Mouse (Mus musculus): Measurements from ENCODE around the gene Prss37. TPM values are rescaled to one million over a fixed set of nuclear protein-coding genes. Genes with fewer than 3 reads are reported as not detected.
A peak's percentile ranks its signal among the peaks of the same experiment; 100 is the strongest.

The Prss37 gene
- not detected in 2 replicates for polyA plus RNA-seq (2015; fragmentation: Nextera tagmentation; extraction: Ambion mirVana)

GRCm38 (mm10) chr6:40519408-40519807 lies at the start of gene Prss37:
TSS of gene Prss37 (minus strand) at chr6:40519508.
- no peaks in the 10 kb centered on the region for H3K4me1 ChIP-seq (replicated peaks)
- H3K27me3 ChIP-seq, result no peaks in the 10 kb centered on the region
- H3K4me2 ChIP-seq, result no peak within 1 kb of the TSS
- ATAC-seq (replicated peaks; ENCODE audit: insufficient number of reproducible peaks, insufficient read depth, low FRiP score, low read depth), result no peak
- H3K27ac ChIP-seq, result no peak within 1 kb of the TSS
- H3K9ac ChIP-seq, result no peak within 1 kb of the TSS
- WGBS, result 73% methylated on average over 1 of the region's 1 CpGs
- H3K9me3 ChIP-seq (replicated peaks), result no peaks in the 10 kb centered on the region
- no peak within 1 kb of the TSS for H3K4me3 ChIP-seq
- H3K36me3 ChIP-seq, result no peaks in the 10 kb centered on the region

DNA sequence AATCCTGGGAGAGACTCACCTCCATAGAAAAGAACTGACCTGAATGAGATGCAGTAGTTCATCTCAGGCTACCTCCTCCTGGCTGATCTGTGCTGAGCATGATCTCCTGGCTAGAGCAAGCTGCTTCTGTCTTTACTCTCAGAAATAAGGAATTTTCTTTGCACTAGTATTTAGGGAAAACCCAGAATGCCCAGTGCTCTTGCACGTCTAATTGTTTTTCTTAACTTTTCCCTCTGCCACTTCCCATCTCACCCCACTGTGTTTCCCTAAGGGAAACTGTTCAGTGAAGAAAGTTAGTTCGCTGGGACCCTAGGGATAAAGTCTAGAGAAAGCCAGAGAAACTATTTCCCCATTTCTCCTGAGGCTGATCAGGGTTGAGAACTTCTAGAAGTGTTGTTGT lies 35.6 kb upstream of the Prss37 start, which contains the start of gene Olfr461:
Gene Olfr461, minus strand, starts transcription at position 101 of the 400 bp plus-strand sequence.
- Histone ChIP-seq H3K4me2 (no peak within 1 kb of the TSS), H3K9ac (no peak within 1 kb of the TSS), H3K27ac (no peak within 1 kb of the TSS), H3K9me3 (replicated peaks) (no peaks in the 10 kb centered on the region), H3K4me3 (no peak within 1 kb of the TSS), H3K27me3 (no peaks in the 10 kb centered on the region), H3K36me3 (no peaks in the 10 kb centered on the region), H3K4me1 (replicated peaks) (no peaks in the 10 kb centered on the region)
- ATAC-seq (replicated peaks; ENCODE audit: insufficient number of reproducible peaks, insufficient read depth, low FRiP score, low read depth), result no peak
- 66% methylated on average over 2 of the region's 2 CpGs for WGBS

DNA sequence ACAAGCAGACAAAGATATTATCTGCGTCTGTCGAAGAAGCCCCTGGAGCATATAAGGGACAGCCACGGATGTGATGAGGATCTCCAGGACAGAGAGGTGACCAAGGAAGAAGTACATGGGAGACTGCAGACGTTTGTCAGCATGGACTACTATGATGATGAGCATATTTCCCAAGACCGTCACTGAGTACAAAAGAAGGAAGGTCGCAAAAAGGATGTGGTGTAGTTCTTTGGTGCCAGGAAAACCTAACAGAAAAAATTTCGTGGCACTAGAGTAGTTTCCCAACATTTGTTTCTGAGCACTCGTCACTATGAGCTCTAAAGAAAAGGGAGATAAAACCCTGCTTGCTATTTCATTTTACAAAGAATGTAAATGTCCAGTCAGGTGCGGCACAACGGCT lies 25.4 kb upstream of the Prss37 start:
- Histone ChIP-seq H3K9ac (no peak overlapping the region), H3K4me1 (replicated peaks) (no peaks in the 10 kb centered on the region), H3K36me3 (no peaks in the 10 kb centered on the region), H3K9me3 (replicated peaks) (no peaks in the 10 kb centered on the region), H3K27me3 (no peaks in the 10 kb centered on the region), H3K27ac (no peak overlapping the region), H3K4me3 (no peak overlapping the region), H3K4me2 (no peak overlapping the region)
- no peak for ATAC-seq (replicated peaks; ENCODE audit: insufficient number of reproducible peaks, insufficient read depth, low FRiP score, low read depth)
- WGBS, result 78% methylated on average over 10 of the region's 10 CpGs

DNA sequence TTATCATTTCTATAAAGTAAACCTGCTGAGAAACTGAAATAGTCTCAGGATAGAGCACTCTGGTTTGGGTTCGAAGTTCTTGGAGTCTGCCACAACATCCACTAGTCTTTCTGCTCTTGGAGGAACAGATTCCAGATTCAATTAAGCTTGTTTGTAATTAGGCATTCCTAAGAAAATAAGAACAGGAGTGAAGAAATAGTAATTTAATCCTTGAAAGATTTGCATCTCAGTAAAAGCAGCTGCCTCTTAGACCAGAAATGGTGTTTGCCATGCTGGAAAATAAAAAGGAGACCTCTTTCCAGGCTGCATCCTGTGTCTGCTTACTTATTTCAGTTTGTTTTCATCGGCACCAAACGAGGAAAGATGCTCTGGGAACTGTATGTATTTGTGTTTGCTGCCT lies 26.1 kb downstream of the Prss37 start, which contains the start of gene Tas2r108:
Gene Tas2r108, plus strand, starts transcription at position 301 of the 400 bp plus-strand sequence.
- Histone ChIP-seq H3K27ac (no peak within 1 kb of the TSS), H3K9ac (no peak within 1 kb of the TSS), H3K27me3 (no peaks in the 10 kb centered on the region), H3K9me3 (replicated peaks) (no peaks in the 10 kb centered on the region), H3K4me3 (no peak within 1 kb of the TSS), H3K36me3 (no peaks in the 10 kb centered on the region), H3K4me1 (replicated peaks) (no peaks in the 10 kb centered on the region), H3K4me2 (no peak within 1 kb of the TSS)
- WGBS, result 89% methylated on average over 3 of the region's 3 CpGs
- ATAC-seq (replicated peaks; ENCODE audit: insufficient number of reproducible peaks, insufficient read depth, low FRiP score, low read depth), result no peak

DNA sequence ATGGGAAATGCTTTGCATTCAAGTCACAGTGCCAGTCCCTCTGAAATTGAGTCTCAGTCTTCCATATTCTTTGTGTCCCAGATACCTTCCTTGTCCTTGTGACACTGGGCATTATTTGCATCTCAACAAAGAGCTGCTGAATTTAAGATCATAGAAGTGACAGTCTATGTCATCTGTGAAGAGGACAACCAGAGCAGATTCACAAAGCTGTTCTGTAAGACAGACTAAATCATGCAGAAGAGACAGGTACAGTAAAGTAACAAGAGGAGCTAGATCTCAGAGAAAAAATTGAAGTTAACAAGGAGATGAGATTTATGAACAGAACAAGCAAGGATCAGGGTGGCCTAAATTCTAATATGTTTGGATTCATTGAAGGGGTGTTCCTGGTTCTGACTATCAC lies 28.4 kb downstream of the Prss37 start, which contains the start of gene Tas2r137:
Gene Tas2r137, plus strand, starts transcription at position 301 of the 400 bp plus-strand sequence.
- Histone ChIP-seq H3K4me3 (no peak within 1 kb of the TSS), H3K4me1 (replicated peaks) (no peaks in the 10 kb centered on the region), H3K36me3 (no peaks in the 10 kb centered on the region), H3K9ac (no peak within 1 kb of the TSS), H3K4me2 (no peak within 1 kb of the TSS), H3K9me3 (replicated peaks) (no peaks in the 10 kb centered on the region), H3K27me3 (no peaks in the 10 kb centered on the region), H3K27ac (no peak within 1 kb of the TSS)
- no peak for ATAC-seq (replicated peaks; ENCODE audit: insufficient number of reproducible peaks, insufficient read depth, low FRiP score, low read depth)

DNA sequence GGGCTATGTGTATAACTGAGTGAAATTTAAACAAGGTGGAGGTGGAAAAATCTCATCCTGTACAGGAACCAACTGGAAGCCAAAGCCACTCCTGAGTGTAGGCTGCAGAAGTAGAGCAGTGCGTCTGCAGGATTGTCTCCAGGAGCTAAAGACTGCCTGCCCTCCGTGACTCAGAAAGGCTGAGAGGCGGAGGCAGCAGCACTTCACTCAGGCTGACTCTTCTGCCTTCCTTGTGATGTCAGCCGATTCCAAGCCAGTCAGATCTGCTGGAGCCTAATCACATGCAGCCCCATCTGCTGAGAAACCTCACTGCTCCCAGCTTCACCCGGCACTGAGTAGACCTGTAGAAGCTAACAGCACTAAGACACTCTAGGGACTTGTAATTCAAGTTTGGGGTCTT lies 37.0 kb downstream of the Prss37 start:
- Histone ChIP-seq H3K4me2 (no peak overlapping the region), H3K9me3 (replicated peaks) (no peaks in the 10 kb centered on the region), H3K36me3 (peaks cover 49% of the 10 kb centered on the region), H3K4me1 (replicated peaks) (no peaks in the 10 kb centered on the region), H3K4me3 (no peak overlapping the region), H3K9ac (no peak overlapping the region), H3K27me3 (no peaks in the 10 kb centered on the region), H3K27ac (no peak overlapping the region)
- ATAC-seq (replicated peaks; ENCODE audit: insufficient number of reproducible peaks, insufficient read depth, low FRiP score, low read depth), result no peak
- 92% methylated on average over 5 of the region's 5 CpGs for WGBS

DNA sequence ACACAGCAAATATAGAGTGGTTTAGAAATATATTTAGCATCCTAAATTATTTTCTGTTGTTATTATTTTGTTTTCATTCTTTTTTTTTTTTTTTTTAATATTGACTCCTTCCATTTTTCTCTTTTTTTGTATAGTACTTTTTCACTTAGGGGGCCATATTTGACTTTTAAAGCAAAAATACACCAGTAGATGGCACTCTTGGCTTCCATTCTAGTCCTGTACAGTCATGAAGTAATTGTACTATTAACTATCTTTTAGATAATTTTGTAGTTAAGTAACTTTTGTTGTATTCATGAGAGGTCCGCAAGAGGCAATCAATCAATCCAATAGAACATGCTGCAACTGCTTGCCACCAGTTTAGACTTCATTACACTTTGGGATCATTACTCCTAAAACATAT lies 39.6 kb downstream of the Prss37 start:
- Histone ChIP-seq H3K4me3 (no peak overlapping the region), H3K4me1 (replicated peaks) (no peaks in the 10 kb centered on the region), H3K9ac (no peak overlapping the region), H3K27me3 (no peaks in the 10 kb centered on the region), H3K27ac (no peak overlapping the region), H3K36me3 (peaks cover 66% of the 10 kb centered on the region), H3K9me3 (replicated peaks) (no peaks in the 10 kb centered on the region), H3K4me2 (no peak overlapping the region)
- no peak for ATAC-seq (replicated peaks; ENCODE audit: insufficient number of reproducible peaks, insufficient read depth, low FRiP score, low read depth)
- 84% methylated on average over 1 of the region's 1 CpGs for WGBS

GRCm38 (mm10) chr6:40476132-40476531 lies 43.2 kb downstream of the Prss37 start:
- Histone ChIP-seq H3K9me3 (replicated peaks) (no peaks in the 10 kb centered on the region), H3K27ac (no peak overlapping the region), H3K4me1 (replicated peaks) (peaks cover 6% of the 10 kb centered on the region), H3K9ac (no peak overlapping the region), H3K4me3 (no peak overlapping the region), H3K36me3 (peaks cover 51% of the 10 kb centered on the region), H3K27me3 (no peaks in the 10 kb centered on the region), H3K4me2 (no peak overlapping the region)
- no peak for ATAC-seq (replicated peaks; ENCODE audit: insufficient number of reproducible peaks, insufficient read depth, low FRiP score, low read depth)
- WGBS, result 84% methylated on average over 4 of the region's 4 CpGs

DNA sequence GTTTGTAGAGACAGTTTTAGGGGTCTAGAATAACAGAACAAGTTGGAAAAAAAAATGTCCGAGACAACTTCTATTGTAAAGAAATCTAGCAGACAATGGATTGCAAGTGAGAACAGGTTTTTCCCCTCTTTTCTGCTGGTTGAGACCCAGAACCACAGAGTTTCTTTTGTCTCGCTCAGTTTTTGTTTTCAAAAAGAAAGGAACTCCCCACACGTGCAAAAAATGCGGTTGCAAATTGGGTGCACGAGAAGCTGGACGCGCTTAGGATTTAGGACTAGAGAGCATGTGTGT lies 47.6 kb downstream of the Prss37 start:
- Histone ChIP-seq H3K27ac (peak overlapping the region; percentile 89), H3K36me3 (peaks cover 32% of the 10 kb centered on the region), H3K4me3 (peak overlapping the region; percentile 64), H3K9me3 (replicated peaks) (no peaks in the 10 kb centered on the region), H3K9ac (peak overlapping the region; percentile 78), H3K4me1 (replicated peaks) (peaks cover 6% of the 10 kb centered on the region), H3K27me3 (no peaks in the 10 kb centered on the region), H3K4me2 (peak overlapping the region; percentile 84)
- WGBS, result under 1% methylated on average over 7 of the region's 7 CpGs
- ATAC-seq (replicated peaks; ENCODE audit: insufficient number of reproducible peaks, insufficient read depth, low FRiP score, low read depth), result no peak

DNA sequence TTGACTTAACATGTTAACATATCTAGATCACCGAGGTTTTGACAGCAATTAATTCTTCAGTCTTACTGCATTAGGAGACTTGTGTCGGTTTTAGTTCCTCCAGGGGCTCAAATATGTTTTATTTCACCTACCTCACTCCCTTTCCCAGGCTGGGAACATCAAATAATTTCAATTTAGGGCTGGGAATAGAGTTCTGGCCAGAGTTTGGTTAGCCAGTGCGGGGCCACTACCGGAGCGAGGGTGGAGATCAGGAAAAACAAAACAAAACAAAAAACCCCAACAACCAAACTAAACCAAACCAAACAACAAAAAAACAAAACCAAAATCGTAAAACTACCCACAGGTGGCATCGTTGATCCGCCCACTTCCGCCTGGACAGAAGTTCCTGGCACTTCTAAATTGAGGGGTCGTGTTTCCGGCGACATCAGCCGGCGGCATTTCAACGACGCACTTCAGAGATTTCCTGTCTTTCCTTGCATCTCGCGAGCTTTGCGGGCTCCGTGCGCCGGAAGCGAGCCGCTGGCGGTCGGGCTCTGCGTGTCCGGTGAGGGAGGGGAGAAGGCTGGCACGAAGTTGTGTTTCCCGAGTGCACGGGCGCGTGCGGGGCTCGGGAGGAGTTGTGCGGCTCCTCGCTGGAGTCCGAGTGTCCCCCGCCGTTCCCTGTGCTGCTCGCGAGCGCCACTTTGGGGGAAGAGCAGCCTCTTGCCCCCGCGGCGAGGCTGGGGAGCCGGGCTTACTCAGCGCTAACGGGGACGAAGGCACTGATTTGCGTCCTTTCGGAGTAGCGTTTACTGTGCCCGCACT lies 48.2 kb downstream of the Prss37 start, which contains the start of gene Ssbp1:
Gene Ssbp1, plus strand, starts transcription at position 437 of the 804 bp plus-strand sequence.
- no peaks in the 10 kb centered on the region for H3K27me3 ChIP-seq
- peak within 1 kb of the TSS; percentile 89 for H3K27ac ChIP-seq
- peak within 1 kb of the TSS; percentile 64 for H3K4me3 ChIP-seq
- peaks cover 6% of the 10 kb centered on the region for H3K4me1 ChIP-seq (replicated peaks)
- H3K36me3 ChIP-seq, result peaks cover 28% of the 10 kb centered on the region
- under 1% methylated on average over 54 of the region's 54 CpGs for WGBS
- H3K4me2 ChIP-seq, result peak within 1 kb of the TSS; percentile 84
- ATAC-seq (replicated peaks; ENCODE audit: insufficient number of reproducible peaks, insufficient read depth, low FRiP score, low read depth), result peak; percentile 95
- H3K9me3 ChIP-seq (replicated peaks), result no peaks in the 10 kb centered on the region
- H3K9ac ChIP-seq, result peak within 1 kb of the TSS; percentile 78

DNA sequence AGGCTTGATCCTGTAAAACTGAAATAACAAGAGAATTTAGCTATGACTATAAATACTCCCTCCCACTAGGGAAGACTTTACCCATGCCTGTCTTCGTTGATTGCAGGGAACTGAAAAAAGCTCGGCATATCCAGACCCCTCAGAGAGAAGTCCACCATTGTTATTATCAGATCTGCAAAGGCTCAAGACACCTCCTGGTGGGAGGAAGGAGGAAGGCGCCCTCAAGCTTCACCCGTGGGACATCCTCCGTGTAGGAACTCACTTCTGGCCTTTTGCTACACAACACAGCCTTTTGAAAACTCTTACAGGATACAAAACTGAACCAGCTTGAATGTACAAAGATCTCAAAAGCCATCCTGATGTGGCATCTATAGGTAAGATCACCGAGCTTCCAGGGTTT lies 53.6 kb downstream of the Prss37 start:
- ATAC-seq (replicated peaks; ENCODE audit: insufficient number of reproducible peaks, insufficient read depth, low FRiP score, low read depth), result no peak

More for the DNA sequence above, 53.6 kb downstream of the Prss37 start:
- no peak overlapping the region for H3K4me2 ChIP-seq
- no peak overlapping the region for H3K4me3 ChIP-seq
- H3K9me3 ChIP-seq (replicated peaks), result no peaks in the 10 kb centered on the region
- no peaks in the 10 kb centered on the region; the same call in 1 of the 2 replicates for H3K27me3 ChIP-seq
- H3K36me3 ChIP-seq, result no peaks in the 10 kb centered on the region
- WGBS, result 42% methylated on average over 6 of the region's 6 CpGs
- H3K9ac ChIP-seq, result no peak overlapping the region
- no peak overlapping the region for H3K27ac ChIP-seq
- no peaks in the 10 kb centered on the region for H3K4me1 ChIP-seq (replicated peaks)

Measured in heart, embryonic 15.5 days (tissue).